Mouse (Mus musculus): ENCODE measurements around the gene Xbp1.
"Not testable (repeated sequence)": the region's sequence is repeated elsewhere in the genome, so short reads cannot be mapped to it uniquely, and the experiment has no call there.

Xbp1 gene

DNA sequence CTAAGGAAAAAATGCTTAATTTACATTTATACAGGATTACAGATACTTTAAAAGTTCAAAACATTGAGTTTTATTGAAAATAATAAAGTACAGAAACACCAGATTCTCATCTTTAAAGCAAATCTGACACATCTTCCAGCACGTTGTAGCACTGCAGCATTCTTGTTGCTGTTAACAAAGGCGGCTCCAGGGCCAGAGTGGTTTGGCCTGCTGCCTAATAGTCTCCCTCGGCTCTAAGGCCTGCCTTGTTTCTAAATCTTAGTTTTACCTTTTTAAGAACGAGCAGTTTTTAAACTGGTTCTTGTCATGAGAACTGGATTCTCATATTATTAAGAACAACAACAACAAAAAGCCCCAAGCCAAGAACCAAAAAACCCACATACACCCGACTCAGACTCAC, 8.4 kb downstream of the Xbp1 start:
- no peak for DNase-seq (ENCODE audit: low spot score in 2 of 2)

DNA sequence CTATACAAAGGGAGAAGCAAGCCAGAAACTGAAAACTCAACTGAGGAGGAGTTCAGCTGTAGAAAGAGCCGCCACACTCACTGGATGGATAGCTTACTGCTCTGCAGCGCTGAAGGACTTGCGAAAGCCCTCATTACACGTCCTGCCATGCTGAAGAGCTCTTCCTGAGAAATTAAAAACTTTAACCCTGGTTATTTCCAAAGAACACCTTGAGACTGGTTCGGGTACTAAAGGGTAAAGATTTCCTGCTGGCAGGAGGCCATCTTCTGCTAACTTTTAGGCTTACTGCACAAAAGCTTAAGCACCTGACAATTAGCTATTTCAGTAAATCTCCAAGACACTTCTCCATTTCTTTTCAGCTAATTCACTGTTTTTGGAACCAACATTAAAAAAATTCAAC, 9.7 kb downstream of the Xbp1 start:
- DNase-seq (ENCODE audit: low spot score in 2 of 2), result no peak

DNA sequence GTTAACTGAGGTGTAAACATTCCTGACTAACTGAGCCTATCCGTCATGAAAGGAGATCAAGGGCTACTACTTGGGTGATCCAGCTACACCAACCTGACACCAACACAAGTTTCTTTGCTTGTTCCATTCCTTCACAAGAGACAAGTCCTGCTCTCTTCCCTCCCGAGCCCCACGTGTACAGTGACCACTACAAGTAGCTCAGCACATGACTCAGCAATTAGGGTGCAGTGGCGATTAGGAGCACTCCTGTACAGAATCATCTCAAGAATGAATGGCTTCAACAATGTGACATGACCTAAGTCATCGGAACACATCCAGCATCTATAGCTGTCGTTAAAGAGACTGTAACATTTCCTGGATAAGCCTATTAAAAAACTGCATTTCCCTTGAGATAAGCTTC, 10.3 kb downstream of the Xbp1 start:
- DNase-seq (ENCODE audit: low spot score in 2 of 2), result no peak

GRCm38 (mm10) chr11:5533108-5533507, 12.6 kb downstream of the Xbp1 start:
- DNase-seq (ENCODE audit: low spot score in 2 of 2), result no peak

DNA sequence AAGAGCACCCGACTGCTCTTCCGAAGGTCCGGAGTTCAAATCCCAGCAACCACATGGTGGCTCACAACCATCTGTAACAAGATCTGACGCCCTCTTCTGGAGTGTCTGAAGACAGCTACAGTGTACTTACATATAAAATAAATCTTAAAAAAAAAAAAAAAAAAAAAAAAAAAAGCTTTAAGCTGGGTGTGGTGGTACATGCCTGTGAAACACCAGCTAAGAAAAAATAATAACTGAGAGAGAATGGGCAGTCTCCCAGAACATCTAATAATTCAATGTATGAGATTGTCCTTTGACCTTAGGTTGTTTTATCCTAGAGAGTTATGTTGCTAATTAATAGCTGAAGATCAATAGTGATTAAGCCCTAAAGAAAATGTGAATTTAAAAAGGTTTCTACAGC, 17.0 kb downstream of the Xbp1 start:
- not testable (repeated sequence) for DNase-seq (ENCODE audit: low spot score in 2 of 2)

- DNase-seq (ENCODE audit: low spot score in 2 of 2), result no peak
Observed at GRCm38 (mm10) chr11:5540331-5540730, 19.9 kb downstream of the Xbp1 start.

GRCm38 (mm10) chr11:5541230-5541798, 20.9 kb downstream of the Xbp1 start:
- DNase-seq (ENCODE audit: low spot score in 2 of 2), result no peak

- peak; percentile 91 to 95 for DNase-seq (ENCODE audit: low spot score in 2 of 2)
Observed at GRCm38 (mm10) chr11:5541799-5542481, 21.5 kb downstream of the Xbp1 start, which contains the start of gene Ccdc117. Ccdc117 (minus strand) TSS chr11:5542187.

DNA sequence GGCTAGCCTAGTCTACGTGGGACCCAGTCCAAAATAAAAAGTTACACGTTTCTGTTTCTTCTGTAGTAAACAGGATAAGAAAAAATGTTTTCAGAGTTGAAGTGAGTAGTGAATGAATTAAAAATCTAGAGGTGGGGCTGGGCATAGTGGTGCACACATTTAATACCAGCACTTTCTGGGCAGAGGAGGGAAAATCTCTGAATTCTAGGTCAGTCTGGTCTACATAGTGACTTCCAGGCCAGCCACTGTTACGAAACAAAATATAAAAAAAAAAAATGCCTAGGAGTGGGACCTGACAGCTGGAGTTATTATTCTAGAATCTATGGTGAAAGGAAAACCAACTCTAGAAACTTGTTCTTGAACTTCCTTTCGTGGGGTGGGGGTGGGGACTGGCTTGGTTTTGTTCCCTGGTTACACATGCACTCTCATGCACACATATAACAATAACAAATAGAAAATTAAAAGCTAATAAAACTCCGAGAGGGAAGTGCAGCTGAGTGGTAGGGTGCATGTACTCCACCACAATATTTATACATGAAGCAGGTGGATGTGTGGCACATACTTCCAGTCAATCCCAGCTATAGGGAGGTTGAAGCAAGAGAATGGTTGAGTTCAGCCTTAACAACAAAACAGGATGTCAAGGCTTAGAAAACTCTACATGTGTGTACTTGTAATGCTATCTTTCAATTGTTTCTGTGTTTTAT, 22.2 kb downstream of the Xbp1 start:
- no peak for DNase-seq (ENCODE audit: low spot score in 2 of 2)

DNA sequence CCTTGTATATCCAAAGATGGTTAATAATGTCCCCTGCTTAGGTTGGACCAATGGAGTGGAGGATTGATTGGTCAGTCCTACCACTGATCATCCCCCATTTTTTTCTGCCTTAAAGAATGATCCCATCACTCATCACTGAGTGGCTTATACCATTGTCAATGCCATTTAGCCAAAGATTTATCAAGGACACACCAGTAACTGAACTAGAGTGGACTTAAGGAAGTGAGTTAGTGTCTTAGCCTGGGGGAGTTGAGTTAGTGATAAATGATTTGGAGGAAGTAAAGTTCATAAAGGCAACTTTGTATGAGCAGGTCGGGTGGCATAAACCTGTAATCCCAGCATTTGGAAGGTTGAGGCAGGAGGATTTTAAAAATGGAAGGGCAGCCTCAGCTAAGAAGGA, 22.8 kb downstream of the Xbp1 start:
- DNase-seq (ENCODE audit: low spot score in 2 of 2), result no peak

- DNase-seq (ENCODE audit: low spot score in 2 of 2), result not testable (repeated sequence)
Observed at GRCm38 (mm10) chr11:5544709-5545108, 24.2 kb downstream of the Xbp1 start.

GRCm38 (mm10) chr11:5545457-5545856, 25.0 kb downstream of the Xbp1 start:
- DNase-seq (ENCODE audit: low spot score in 2 of 2), result no peak

DNA sequence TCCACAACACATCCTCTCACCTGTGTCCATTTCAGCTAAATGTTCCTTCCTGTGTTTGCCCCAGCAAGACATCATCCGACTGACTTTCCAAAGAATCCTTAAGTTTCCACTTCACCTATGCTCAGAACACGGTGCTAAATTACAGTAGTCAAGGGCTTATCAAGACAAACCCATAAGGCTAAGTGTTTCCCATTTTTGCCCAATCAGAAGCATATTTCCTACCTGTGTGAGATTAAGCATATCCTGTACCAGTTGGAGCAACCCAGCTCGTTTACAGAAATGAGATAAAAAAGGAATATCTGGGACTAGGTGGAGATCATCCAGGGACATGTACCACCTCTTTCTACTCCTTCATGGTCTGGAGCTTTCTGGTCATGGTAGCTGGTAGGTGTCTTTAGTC, 26.2 kb downstream of the Xbp1 start:
- DNase-seq (ENCODE audit: low spot score in 2 of 2), result no peak

GRCm38 (mm10) chr11:5551430-5551829, 31.0 kb downstream of the Xbp1 start:
- DNase-seq (ENCODE audit: low spot score in 2 of 2), result no peak

DNA sequence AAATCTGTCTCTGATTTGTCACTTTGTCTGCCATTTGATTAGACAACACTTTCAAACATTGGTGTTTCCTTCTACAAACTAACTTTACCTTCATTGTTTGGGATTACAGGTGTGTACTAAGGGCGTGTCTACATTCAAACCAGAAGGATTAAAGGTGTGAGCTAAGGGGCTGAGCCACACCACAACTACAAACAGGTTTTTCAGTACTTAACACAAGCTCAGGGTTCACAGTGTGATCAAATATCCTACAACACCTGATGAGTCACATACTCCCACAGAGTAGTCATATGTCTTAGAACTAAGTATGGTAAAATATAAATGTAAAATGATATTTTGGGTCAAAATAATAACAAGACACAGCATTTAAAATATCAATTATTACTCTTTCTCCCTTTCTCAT, 31.5 kb downstream of the Xbp1 start:
- DNase-seq (ENCODE audit: low spot score in 2 of 2), result no peak

DNA sequence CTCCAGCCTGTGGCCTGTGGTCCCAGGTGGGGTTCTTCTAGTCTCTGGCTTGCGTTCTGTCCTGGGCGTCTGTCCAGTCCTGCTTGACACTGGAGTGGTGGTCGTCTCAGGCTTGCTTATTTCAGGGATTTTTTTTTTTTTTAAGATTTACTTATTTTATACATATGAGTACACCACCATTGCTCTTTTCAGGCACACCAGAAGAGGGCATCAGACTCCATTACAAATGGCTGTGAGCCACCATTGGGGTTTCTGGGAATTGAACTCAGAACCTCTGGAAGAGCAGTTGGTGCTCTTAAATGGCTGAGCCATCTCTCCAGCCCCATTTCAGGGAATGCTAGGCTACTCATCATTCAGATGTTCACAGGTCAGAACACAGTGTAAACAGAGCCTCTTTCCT, 39.8 kb downstream of the Xbp1 start:
- no peak for DNase-seq (ENCODE audit: low spot score in 2 of 2)

GRCm38 (mm10) chr11:5562625-5563268, 42.3 kb downstream of the Xbp1 start:
- peak in 1 of 2 experiments; percentile 4 for DNase-seq (ENCODE audit: low spot score in 2 of 2)

DNA sequence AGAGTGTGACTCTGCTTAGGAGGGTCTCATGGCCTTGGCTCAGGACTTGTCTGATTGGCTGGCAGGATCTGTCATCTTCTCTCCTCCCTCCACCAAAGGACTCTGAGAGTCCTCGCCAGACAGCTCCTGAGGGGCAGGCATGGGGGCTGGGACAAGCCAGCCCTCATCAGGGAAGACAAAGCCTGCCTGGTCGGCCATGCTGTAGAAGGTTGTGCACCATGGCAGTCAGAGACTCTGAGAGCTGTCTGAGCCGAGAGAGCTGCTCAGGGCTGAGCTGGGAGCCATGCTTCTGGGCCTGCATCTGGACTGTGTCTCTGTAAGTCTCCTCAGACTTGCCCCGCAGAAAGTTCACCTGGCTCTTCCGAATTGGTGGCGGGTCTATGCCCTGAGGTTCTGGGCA, 43.4 kb downstream of the Xbp1 start:
- no peak for DNase-seq (ENCODE audit: low spot score in 2 of 2)

- DNase-seq (ENCODE audit: low spot score in 2 of 2), result no peak
Observed at GRCm38 (mm10) chr11:5565596-5565995, 45.1 kb downstream of the Xbp1 start.

GRCm38 (mm10) chr11:5566506-5566905, 46.0 kb downstream of the Xbp1 start:
- no peak for DNase-seq (ENCODE audit: low spot score in 2 of 2)

GRCm38 (mm10) chr11:5567654-5568053, 47.2 kb downstream of the Xbp1 start:
- DNase-seq (ENCODE audit: low spot score in 2 of 2), result no peak

DNA sequence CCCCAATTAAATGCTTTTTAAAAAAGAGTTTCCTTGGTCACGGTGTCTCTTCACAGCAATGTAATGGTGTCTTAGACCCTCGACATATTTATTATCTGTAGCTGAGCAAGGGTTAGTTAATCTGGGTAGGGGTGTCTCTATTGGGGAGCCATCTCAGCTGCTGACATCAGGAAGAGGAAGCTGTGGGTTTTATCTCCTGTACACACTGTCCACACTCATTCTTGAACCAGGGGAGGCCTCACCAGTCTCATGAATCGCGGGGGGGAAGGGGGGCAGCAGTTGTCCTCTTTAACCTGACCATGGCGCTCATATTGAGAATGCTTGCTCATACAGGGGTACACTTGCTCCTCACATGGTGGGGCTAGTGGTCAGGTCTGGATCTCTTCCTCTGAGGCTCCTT, 47.6 kb downstream of the Xbp1 start:
- DNase-seq (ENCODE audit: low spot score in 2 of 2), result no peak

GRCm38 (mm10) chr11:5569474-5569873, 49.0 kb downstream of the Xbp1 start, which contains the start of gene Ankrd36:
Ankrd36 (plus strand) TSS chr11:5569684.
- DNase-seq (ENCODE audit: low spot score in 2 of 2), result no peak

Measured in right cerebral cortex, adult 2 months (tissue).